Mouse (Mus musculus) spleen, postnatal 4 days (tissue): Measurements from ENCODE around the gene Arf3.

Source experiments
- DNase-seq, 2 experiments: peaks; one replicate each; pipeline ENCODE4 v3.0.0; 2022; ENCODE audit warnings: low spot score in 2 of 2

Gene Arf3

DNA sequence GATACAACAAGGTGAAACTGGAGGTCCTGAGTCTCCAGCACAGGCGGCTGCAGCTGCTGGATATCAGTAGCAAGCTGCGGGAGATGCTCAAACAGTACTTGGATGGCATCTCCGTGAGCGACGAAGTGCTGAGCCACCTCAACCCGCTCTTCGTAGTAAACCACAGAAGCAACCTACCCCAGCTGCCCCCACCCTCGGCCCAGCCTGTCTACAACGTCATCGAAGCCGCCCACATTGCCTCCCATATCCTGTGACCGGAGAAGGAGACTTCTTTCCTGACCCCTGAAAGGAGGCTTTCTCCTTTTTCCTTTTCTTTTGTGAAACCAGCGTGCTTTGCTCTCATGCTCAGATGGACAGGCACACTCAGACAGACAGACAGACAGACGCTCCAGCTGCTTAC lies 40.2 kb downstream of the Arf3 start:
- no peak for DNase-seq

DNA sequence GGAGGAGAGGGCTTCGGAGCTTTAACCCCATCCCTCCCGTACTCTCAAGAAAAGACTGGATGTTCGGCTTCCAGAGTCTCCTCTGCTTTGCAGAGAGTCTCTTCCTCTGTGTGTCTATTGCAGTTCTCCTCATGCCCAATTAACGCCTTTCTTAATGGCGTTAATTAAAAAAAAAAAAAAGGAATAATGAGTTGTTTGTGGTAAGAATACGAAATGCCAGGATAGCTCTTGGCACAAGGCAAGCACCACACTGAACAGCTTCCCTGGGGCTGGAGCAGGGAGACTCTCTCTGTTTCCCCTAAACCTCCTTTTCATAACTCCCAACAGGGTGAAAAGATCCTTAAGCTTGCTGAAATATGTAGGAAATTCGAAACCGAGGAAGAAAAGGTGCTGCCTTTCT lies 40.8 kb downstream of the Arf3 start:
- no peak for DNase-seq

DNA sequence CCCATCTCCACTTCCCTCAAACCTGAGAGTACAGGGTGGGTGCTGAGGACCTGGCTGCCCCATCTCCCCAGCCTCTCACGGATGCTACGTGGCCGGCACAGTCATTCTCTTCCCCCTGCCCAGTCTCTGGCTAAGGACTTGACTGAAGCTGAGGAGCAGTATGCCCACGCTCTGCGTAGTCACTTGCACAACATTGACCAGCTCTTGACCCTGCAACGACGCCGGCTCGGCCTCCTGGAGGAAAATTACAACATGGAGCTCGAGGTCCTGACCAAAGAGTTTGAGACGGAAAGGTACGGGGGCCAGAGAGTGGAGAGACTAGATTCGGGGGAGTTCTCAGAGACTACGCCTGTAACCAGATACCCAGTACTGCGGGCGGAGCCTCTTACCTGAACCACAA lies 45.7 kb downstream of the Arf3 start:
- DNase-seq: no peak

DNA sequence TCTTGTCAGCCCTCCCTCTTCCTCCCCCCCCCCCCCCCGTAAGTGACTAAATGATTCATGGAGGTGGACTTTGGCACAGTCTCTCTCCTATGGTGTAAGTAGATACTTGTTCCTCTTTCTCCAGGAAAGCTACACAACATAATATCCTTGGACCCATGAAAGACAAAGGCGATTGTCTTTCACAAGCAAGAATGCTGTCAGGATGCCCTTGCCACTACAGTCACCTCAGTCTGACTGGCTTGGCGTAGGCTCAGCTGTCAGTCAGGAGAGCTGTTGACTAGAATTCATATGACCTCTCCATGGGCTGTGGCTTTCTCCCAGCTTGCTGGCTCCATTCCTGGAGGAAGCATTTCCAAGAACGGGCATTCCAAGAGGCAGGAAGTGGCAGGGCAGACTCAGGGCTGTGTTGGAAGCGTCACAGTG lies 48.8 kb downstream of the Arf3 start:
- no peak for DNase-seq

DNA sequence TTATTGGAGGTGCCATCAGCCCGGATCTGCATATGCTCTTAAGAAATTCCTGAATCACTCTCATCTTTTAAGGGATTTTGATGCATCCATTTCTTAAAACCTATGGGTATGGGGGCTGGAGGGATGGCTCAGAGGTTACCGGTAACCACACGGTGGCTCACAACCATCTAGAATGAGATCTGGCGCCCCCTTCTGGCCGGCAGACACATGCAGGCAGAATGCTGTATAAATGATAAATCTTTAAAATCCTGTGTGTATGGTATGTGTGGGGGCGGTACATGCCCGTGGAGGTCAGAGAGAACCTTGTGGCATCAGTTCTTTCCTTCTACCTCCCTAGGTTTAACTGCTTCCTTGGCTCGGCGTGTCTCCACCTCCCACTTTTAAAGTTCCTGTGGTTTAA lies 52.6 kb downstream of the Arf3 start:
- peak; percentile 69 to 91 for DNase-seq

DNA sequence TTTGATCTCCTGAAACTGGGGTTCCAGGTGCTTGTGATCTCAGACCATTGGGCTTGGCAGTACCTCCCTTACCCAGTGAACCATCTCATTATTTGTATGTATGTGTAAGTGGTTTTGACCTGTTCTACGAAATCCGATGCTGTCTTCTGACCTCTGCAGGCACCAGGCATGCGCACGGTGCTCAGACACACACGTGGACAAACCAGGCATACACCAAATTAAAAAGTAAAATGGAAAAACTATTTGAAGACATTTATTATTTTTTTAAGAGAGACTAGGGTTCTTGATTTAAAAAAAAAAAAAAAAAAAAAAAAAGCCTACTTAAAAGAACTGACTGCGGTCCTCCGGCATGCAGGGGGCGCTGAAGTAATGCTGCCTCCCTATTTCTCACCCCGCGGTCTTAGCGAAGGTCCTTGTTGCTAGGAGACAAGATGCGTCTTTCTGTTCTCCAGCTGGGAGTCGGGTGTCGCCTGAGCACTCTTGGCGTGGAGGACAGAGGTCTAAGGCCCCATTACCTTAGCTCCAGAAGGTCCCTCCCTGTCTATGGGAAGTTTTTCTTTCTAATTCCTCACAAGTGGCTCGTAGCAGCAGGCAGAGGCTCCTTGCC lies 55.1 kb downstream of the Arf3 start, which contains the start of gene Ccdc65:
TSS of gene Ccdc65 (plus strand) at position 442 of the 607 bp plus-strand sequence.
- peak; percentile 76 to 87 for DNase-seq

DNA sequence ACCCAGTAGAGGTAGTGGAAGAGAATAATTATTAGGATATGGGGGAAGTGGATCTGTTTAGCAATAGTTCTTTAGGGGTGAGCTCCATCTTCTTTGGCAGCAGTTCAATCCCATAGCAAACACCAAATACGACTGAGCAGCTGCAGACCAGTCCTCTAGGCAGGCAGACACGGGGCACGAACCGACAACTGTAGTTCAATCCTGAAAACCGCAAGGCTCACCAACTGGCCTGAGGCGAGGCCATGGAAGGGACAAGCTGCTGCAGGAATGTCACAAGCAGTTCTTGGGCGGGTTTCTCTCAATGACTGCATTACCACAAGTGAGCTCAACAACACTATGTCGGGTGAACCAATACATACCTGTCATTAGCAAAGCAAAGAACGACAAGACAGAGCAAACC lies 58.7 kb downstream of the Arf3 start:
- no peak for DNase-seq

DNA sequence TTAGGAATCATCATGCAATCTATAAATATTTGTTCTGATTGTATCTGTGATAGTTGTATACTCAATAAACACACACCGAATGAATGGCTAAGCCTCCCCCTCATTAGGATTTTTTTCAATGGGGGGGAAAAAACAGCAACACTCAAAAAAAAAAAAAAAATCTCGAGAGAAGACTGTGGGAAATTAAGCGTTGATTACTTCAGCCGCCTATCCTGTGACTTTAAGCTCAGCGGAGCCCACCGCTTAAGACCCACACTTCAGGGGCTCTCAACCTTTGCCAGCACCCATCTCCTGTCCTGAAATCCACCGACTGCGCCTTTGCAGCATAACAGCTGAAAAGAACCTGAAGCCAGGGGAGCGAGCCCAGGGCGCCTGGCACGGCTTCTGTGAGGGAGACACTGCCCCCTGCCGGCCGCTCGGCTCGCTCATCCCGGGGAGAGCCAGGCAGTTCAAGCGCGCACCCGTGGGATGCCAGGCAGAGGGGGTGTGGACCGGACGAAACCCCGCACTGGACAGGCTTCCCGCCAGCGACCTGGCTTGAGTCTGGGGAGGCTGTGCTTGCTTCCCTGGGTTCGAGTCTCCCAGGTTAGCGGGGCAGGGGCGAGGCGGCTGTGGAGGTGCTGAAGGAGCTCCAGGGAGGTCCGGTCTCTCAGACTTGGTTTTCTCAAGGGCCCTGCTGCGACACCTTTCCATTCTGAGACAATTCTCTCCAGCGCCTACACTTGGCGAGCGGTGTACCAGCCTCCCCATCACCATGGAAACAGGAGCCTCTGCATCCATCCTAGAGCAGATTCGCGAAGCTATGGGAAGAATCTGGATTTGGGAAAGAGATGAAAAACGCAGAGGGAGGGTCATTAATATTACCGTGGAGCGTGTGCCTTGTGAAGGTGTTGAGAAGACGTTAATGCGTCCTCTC lies 63.6 kb downstream of the Arf3 start:
- peak; percentile 78 to 95 for DNase-seq

DNA sequence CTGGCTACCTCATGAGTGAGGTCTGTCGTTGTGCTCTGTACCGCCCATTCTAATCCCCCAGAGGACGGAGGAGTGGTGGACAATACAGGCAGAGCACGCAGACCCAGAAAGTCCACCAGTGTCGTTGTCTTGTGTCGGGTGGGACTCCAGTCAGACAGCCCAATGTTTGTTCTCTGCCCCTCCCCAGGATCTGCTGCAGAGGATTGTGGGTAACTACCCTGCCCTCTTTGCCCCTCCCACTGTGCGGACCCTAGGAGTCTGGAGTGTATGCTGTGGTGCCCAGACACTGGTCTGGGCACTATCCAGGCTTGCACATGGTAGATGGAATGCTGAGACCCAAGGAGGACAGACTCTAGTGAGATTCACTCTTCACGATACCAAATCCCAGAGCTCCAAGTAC lies 66.8 kb downstream of the Arf3 start:
- DNase-seq: no peak

DNA sequence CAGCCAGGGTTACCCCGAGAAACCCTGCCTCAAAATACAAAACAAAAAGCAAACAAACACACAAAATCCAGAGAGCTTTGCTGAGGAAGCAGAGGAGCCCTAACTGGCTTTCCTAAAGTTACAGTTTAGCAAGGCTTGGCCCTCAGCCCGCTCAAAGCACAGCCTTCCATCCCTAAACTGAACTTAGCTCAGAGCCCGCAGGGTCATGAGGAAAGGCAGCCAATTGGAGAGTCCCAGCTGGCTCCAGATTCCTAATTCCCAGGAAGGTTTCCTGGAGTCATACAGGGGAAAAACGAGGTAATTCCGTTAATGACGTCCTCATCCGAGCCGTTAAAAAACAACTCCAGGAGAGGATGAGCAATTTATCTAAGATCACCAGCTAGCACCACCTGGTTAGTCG lies 67.3 kb downstream of the Arf3 start:
- DNase-seq: no peak

DNA sequence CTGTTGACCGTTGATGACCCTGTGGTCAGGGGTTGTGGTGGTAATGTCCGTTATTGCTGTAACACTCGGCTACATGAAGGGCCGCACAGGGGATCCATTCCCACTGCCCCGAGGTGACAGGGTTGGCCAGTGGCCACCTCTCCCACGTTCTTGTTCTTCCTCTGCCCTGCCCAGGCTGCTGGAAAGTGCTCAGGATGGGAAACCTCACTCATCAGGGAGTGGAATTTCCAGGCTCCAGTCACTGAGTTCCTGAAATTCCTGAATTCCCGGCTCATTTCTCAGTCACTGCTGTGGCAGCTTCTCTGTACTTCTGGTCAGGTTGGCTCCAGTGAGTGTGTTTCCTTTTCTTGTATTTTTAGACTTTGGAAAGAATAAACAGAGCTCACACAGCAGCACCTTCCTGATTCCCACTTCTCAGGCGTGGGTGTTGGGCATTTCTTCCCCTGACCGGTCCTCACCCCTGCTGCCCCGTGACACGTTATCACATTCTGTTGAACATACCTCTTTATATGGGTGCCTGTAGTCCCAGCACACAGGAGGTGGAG lies 70.8 kb downstream of the Arf3 start:
- no peak for DNase-seq

DNA sequence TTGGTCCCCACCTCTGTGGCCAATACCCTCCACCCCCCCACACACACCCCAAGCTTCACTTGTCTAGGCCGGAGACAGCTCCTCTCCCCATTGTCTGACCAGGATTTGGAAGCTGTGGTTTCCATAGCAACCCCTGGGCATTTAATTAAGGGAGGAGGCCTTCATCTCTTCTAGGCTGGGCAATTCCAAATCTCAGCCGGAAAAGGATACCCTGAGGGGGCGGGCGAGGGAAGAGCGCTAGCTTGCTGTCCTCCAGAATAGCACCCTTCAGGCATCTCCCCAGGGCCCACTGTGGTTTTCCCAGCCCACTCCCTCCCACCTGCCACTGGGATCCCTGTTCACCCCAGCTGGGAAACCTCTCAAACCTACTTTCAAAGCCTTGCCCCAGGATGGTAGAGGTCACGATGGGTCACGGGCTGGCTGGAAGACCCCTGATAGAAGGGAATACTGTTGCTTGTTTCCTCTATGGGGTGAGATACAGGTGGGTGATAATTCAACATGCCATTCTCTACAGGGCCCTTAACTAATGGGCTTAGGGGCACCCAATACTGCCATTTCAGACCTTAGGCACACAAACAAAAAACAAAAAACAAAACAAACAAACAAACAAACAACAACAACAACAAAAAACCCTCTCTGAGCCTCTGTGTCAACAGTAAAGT lies 71.4 kb downstream of the Arf3 start:
- DNase-seq: no peak

DNA sequence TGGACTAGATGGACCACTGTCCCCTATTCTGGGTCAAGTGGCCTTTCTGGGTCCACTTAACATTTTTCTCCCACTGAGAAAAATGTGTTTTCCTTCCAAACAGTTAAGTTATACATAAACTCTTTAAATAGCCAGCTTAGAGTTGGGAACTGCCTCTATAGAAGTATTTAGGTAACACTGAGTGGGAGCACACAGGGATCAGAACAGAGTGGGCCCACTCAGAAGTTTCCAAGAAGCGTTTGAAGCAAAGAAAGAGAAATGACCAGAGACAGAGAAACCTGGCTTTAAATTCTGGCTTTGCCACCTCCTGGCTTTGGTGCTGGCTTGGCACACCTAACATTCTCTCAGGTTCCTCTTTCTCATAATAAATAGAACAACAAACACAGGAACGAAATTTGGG lies 73.3 kb downstream of the Arf3 start:
- no peak for DNase-seq
